Mouse (Mus musculus): ENCODE results near the gene Pdik1l. TPM values are rescaled to one million over a fixed set of nuclear protein-coding genes. Genes with fewer than 3 reads are reported as not detected.
A peak's percentile ranks its signal among the peaks of the same experiment; 100 is the strongest.

The Pdik1l gene
- 13.5 and 15.3 TPM in 2 replicates for polyA plus RNA-seq (2014; fragmentation: Nextera tagmentation; extraction: Ambion mirVana)

DNA sequence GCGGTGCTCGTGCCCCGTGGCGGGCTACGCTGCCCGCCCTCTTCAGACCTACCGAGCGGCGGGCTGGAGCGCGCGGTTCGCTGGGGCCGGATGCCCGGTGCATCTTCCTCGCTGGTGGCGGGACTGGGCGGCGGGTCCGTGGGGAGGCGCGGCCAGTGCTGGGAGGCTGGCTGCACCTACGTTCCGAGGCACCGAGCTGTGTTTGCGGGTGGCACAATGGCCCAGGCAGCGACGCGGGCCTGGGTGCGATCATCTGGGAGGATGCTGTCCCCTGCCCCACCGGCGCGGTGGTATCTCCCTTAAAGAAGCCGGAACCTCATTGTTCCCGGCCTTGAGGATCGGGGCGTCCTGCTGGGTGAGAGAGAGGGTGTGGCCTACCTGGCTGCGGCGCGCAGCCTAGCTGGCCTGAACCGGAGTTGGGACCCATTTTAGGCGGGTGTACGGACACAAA lies at the start of gene Pdik1l:
Gene Pdik1l (minus strand): TSS at position 321 of the 451 bp plus-strand sequence.
- H3K9me3 ChIP-seq (ENCODE audit: control insufficient read depth, low read length) = no peaks in the 10 kb centered on the region
- ATAC-seq (ENCODE audit: insufficient number of reproducible peaks, insufficient read depth, low FRiP score, low read depth) = peak; percentile 70
- H3K27ac ChIP-seq (replicated peaks in 1 of 2; ENCODE audit: control insufficient read depth in 1 of 2, insufficient read depth in 1 of 2, low read depth in 2 of 2, low read length in 2 of 2) = peak within 1 kb of the TSS; percentile 88 to 100
- H3K36me3 ChIP-seq (ENCODE audit: control insufficient read depth, insufficient read depth, low read length) = peaks cover 18% of the 10 kb centered on the region
- H3K27me3 ChIP-seq (ENCODE audit: control insufficient read depth, insufficient read depth, low read length) = no peaks in the 10 kb centered on the region
- peak within 1 kb of the TSS; percentile 94 for H3K4me2 ChIP-seq (ENCODE audit: low read length)
- peaks cover 4 to 42% of the 10 kb centered on the region in 2 experiments for H3K4me1 ChIP-seq (ENCODE audit: control insufficient read depth in 2 of 2, insufficient read depth in 2 of 2, low read length in 2 of 2)
- peak within 1 kb of the TSS; percentile 90 to 99 for H3K4me3 ChIP-seq (ENCODE audit: control insufficient read depth in 1 of 2, insufficient read depth in 1 of 2, low read depth in 1 of 2, low read length in 2 of 2)
- WGBS = 2% methylated on average over 43 of the region's 43 CpGs
- peak within 1 kb of the TSS; percentile 99 for H3K9ac ChIP-seq (ENCODE audit: low read length)

DNA sequence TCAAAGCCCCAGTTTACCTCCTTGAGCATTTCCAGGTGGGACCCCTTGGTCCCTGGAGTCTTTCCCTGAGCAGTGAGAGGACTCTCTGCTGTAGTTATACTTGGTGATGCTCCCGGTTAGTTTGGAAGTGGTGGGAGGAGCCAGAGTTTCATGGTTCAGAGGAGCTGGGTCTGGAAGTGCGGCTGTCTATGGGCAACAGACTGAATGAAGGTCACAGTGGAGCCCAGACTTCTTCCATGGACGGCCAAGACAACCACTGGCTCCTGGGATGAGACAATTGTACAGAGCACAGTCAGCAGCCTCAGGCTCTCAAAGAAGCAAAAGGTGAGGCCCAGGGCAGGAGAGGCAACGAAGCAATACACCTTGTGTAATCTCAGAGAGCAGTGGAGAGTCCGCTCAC lies 42.6 kb upstream of the Pdik1l start:
- H3K36me3 ChIP-seq (ENCODE audit: control insufficient read depth, insufficient read depth, low read length) = peaks cover 43% of the 10 kb centered on the region

DNA sequence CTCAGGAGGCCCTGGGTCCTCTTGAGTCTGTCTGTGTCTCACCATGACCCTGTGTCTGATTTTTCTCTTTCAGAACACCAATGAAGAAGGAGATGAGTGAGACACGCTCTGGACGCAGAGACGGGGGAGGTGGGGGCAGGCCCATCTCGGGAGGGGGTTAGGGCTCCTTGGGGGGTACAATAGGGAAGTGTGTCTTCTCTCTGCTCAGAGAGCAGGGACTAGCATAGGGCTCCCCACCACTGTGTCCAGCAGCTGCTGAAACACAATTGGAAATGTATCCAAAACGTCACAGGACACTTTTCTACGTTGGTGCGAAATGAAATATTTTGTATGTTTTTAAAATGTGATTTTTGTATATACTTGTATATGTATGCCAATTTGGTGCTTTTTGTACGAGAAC lies 41.1 kb upstream of the Pdik1l start:
- Histone ChIP-seq H3K4me3 (ENCODE audit: control insufficient read depth in 1 of 2, insufficient read depth in 1 of 2, low read depth in 1 of 2, low read length in 2 of 2) (no peak overlapping the region), H3K36me3 (ENCODE audit: control insufficient read depth, insufficient read depth, low read length) (peaks cover 58% of the 10 kb centered on the region), H3K27me3 (ENCODE audit: control insufficient read depth, insufficient read depth, low read length) (no peaks in the 10 kb centered on the region), H3K9me3 (ENCODE audit: control insufficient read depth, low read length) (no peaks in the 10 kb centered on the region), H3K4me2 (ENCODE audit: low read length) (no peak overlapping the region), H3K27ac (replicated peaks in 1 of 2; ENCODE audit: control insufficient read depth in 1 of 2, insufficient read depth in 1 of 2, low read depth in 2 of 2, low read length in 2 of 2) (no peak overlapping the region), H3K4me1 (ENCODE audit: control insufficient read depth in 2 of 2, insufficient read depth in 2 of 2, low read length in 2 of 2) (peaks cover 4 to 21% of the 10 kb centered on the region in 2 experiments; a peak in 3 of 4 replicates), H3K9ac (ENCODE audit: low read length) (no peak overlapping the region)
- no peak for ATAC-seq (ENCODE audit: insufficient number of reproducible peaks, insufficient read depth, low FRiP score, low read depth)
- 70% methylated on average over 8 of the region's 8 CpGs for WGBS

More for the DNA sequence above, 42.6 kb upstream of the Pdik1l start:
- WGBS = 53% methylated on average over 5 of the region's 5 CpGs
- Histone ChIP-seq H3K27me3 (ENCODE audit: control insufficient read depth, insufficient read depth, low read length) (no peaks in the 10 kb centered on the region), H3K27ac (replicated peaks in 1 of 2; ENCODE audit: control insufficient read depth in 1 of 2, insufficient read depth in 1 of 2, low read depth in 2 of 2, low read length in 2 of 2) (peak overlapping the region in 1 of 2 experiments; percentile 19; a peak in 2 of 4 replicates), H3K4me3 (ENCODE audit: control insufficient read depth in 1 of 2, insufficient read depth in 1 of 2, low read depth in 1 of 2, low read length in 2 of 2) (no peak overlapping the region), H3K4me2 (ENCODE audit: low read length) (no peak overlapping the region), H3K9me3 (ENCODE audit: control insufficient read depth, low read length) (no peaks in the 10 kb centered on the region), H3K9ac (ENCODE audit: low read length) (no peak overlapping the region), H3K4me1 (ENCODE audit: control insufficient read depth in 2 of 2, insufficient read depth in 2 of 2, low read length in 2 of 2) (peaks cover 4 to 16% of the 10 kb centered on the region in 2 experiments; a peak in 3 of 4 replicates)
- ATAC-seq (ENCODE audit: insufficient number of reproducible peaks, insufficient read depth, low FRiP score, low read depth) = no peak

- Histone ChIP-seq H3K4me1 (ENCODE audit: control insufficient read depth in 2 of 2, insufficient read depth in 2 of 2, low read length in 2 of 2) (peaks cover 4 to 21% of the 10 kb centered on the region in 2 experiments; a peak in 3 of 4 replicates), H3K36me3 (ENCODE audit: control insufficient read depth, insufficient read depth, low read length) (peaks cover 65% of the 10 kb centered on the region), H3K27me3 (ENCODE audit: control insufficient read depth, insufficient read depth, low read length) (no peaks in the 10 kb centered on the region), H3K4me2 (ENCODE audit: low read length) (no peak overlapping the region), H3K4me3 (ENCODE audit: control insufficient read depth in 1 of 2, insufficient read depth in 1 of 2, low read depth in 1 of 2, low read length in 2 of 2) (no peak overlapping the region), H3K9ac (ENCODE audit: low read length) (no peak overlapping the region), H3K27ac (replicated peaks in 1 of 2; ENCODE audit: control insufficient read depth in 1 of 2, insufficient read depth in 1 of 2, low read depth in 2 of 2, low read length in 2 of 2) (no peak overlapping the region), H3K9me3 (ENCODE audit: control insufficient read depth, low read length) (no peaks in the 10 kb centered on the region)
- 55% methylated on average over 8 of the region's 8 CpGs for WGBS
- no peak for ATAC-seq (ENCODE audit: insufficient number of reproducible peaks, insufficient read depth, low FRiP score, low read depth)
Measured at GRCm38 (mm10) chr4:134328151-134328550, 40.5 kb upstream of the Pdik1l start.

GRCm38 (mm10) chr4:134326859-134327530 lies 39.3 kb upstream of the Pdik1l start:
- H3K9me3 ChIP-seq (ENCODE audit: control insufficient read depth, low read length) = no peaks in the 10 kb centered on the region
- 57% methylated on average over 5 of the region's 5 CpGs for WGBS
- ATAC-seq (ENCODE audit: insufficient number of reproducible peaks, insufficient read depth, low FRiP score, low read depth) = no peak

GRCm38 (mm10) chr4:134324655-134325054 lies 37.0 kb upstream of the Pdik1l start:
- Histone ChIP-seq H3K27me3 (ENCODE audit: control insufficient read depth, insufficient read depth, low read length) (no peaks in the 10 kb centered on the region), H3K9me3 (ENCODE audit: control insufficient read depth, low read length) (no peaks in the 10 kb centered on the region), H3K4me2 (ENCODE audit: low read length) (no peak overlapping the region), H3K4me3 (ENCODE audit: control insufficient read depth in 1 of 2, insufficient read depth in 1 of 2, low read depth in 1 of 2, low read length in 2 of 2) (no peak overlapping the region), H3K27ac (replicated peaks in 1 of 2; ENCODE audit: control insufficient read depth in 1 of 2, insufficient read depth in 1 of 2, low read depth in 2 of 2, low read length in 2 of 2) (no peak overlapping the region), H3K36me3 (ENCODE audit: control insufficient read depth, insufficient read depth, low read length) (peaks cover 95% of the 10 kb centered on the region), H3K9ac (ENCODE audit: low read length) (no peak overlapping the region), H3K4me1 (ENCODE audit: control insufficient read depth in 2 of 2, insufficient read depth in 2 of 2, low read length in 2 of 2) (peaks cover 4 to 21% of the 10 kb centered on the region in 2 experiments; a peak in 3 of 4 replicates)
- ATAC-seq (ENCODE audit: insufficient number of reproducible peaks, insufficient read depth, low FRiP score, low read depth) = no peak
- WGBS = 37% methylated on average over 5 of the region's 5 CpGs

More at GRCm38 (mm10) chr4:134326859-134327530, 39.3 kb upstream of the Pdik1l start:
- H3K4me2 ChIP-seq (ENCODE audit: low read length) = no peak overlapping the region
- peaks cover 76% of the 10 kb centered on the region for H3K36me3 ChIP-seq (ENCODE audit: control insufficient read depth, insufficient read depth, low read length)
- H3K27ac ChIP-seq (replicated peaks in 1 of 2; ENCODE audit: control insufficient read depth in 1 of 2, insufficient read depth in 1 of 2, low read depth in 2 of 2, low read length in 2 of 2) = no peak overlapping the region
- H3K4me1 ChIP-seq (ENCODE audit: control insufficient read depth in 2 of 2, insufficient read depth in 2 of 2, low read length in 2 of 2) = peaks cover 4 to 21% of the 10 kb centered on the region in 2 experiments; a peak in 3 of 4 replicates
- H3K4me3 ChIP-seq (ENCODE audit: control insufficient read depth in 1 of 2, insufficient read depth in 1 of 2, low read depth in 1 of 2, low read length in 2 of 2) = no peak overlapping the region
- no peak overlapping the region for H3K9ac ChIP-seq (ENCODE audit: low read length)
- H3K27me3 ChIP-seq (ENCODE audit: control insufficient read depth, insufficient read depth, low read length) = no peaks in the 10 kb centered on the region

DNA sequence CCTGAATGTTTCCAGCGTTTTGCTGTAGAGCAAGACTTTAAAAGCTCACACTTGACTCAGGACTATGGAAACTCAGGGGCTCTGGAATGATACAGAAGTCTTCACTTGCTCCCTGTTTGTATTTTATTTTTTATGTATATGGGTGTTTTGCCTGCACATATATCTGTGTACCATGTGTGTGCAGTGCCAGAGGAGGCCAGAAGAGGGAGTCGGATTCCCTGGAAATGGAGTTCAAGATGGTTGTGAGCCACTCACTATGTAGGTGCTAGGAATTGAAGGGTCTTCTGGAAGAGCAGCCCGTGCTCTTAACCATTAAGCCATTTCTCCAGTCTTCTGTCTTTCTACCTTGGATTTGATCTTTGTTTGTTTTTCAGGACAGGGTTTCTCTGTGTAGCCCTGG lies 33.8 kb upstream of the Pdik1l start:
- peaks cover 17 to 38% of the 10 kb centered on the region in 2 experiments for H3K4me1 ChIP-seq (ENCODE audit: control insufficient read depth in 2 of 2, insufficient read depth in 2 of 2, low read length in 2 of 2)
- H3K27me3 ChIP-seq (ENCODE audit: control insufficient read depth, insufficient read depth, low read length) = no peaks in the 10 kb centered on the region
- no peak overlapping the region for H3K9ac ChIP-seq (ENCODE audit: low read length)
- peaks cover 93% of the 10 kb centered on the region for H3K36me3 ChIP-seq (ENCODE audit: control insufficient read depth, insufficient read depth, low read length)
- H3K27ac ChIP-seq (replicated peaks in 1 of 2; ENCODE audit: control insufficient read depth in 1 of 2, insufficient read depth in 1 of 2, low read depth in 2 of 2, low read length in 2 of 2) = no peak overlapping the region
- no peak for ATAC-seq (ENCODE audit: insufficient number of reproducible peaks, insufficient read depth, low FRiP score, low read depth)
- no peak overlapping the region for H3K4me3 ChIP-seq (ENCODE audit: control insufficient read depth in 1 of 2, insufficient read depth in 1 of 2, low read depth in 1 of 2, low read length in 2 of 2)
- no peak overlapping the region for H3K4me2 ChIP-seq (ENCODE audit: low read length)
- H3K9me3 ChIP-seq (ENCODE audit: control insufficient read depth, low read length) = no peaks in the 10 kb centered on the region
- WGBS = 60% methylated on average over 3 of the region's 3 CpGs

Data from heart, embryonic 14.5 days (tissue).